Mouse (Mus musculus): ENCODE results near the gene Sema3a.
"Not testable (repeated sequence)": the region's sequence is repeated elsewhere in the genome, so short reads cannot be mapped to it uniquely, and the experiment has no call there.

The Sema3a gene

DNA sequence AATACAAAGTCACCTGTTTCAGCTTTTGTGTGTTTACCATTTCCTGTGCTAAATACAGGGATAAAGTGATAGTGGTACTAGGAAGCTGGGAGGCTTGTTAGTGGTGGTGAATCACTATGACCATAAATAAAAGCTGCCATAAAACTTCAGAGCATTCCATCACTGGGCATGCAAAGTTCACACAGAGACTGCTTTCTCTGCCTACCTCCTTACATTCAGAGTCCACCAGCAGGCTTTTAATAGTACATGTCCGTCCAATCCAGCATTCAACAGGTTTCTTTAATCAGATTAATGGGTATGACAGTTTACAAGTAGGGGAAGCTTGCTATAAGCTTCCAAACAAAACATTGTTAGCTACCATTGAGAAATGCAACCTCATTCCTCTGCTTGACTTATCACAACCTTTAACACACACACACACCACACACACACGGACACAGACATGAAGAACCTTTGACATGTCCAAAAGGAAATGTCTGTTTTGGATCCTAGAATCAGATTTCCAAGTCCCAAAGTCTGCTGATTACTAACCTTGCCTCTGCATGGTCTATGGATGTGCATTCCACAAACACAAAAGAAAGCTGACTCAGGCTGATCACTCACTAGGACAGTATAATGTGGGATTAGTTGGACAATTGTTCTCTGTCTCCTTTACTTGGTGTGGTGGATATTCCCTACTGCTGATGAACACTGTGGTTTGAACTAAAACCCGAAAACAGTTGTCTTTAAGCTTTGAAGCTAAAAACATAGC lies 291.9 kb downstream of the Sema3a start:
- no peak for DNase-seq (ENCODE audit: low read depth in 1 of 2, low spot score in 2 of 2)

DNA sequence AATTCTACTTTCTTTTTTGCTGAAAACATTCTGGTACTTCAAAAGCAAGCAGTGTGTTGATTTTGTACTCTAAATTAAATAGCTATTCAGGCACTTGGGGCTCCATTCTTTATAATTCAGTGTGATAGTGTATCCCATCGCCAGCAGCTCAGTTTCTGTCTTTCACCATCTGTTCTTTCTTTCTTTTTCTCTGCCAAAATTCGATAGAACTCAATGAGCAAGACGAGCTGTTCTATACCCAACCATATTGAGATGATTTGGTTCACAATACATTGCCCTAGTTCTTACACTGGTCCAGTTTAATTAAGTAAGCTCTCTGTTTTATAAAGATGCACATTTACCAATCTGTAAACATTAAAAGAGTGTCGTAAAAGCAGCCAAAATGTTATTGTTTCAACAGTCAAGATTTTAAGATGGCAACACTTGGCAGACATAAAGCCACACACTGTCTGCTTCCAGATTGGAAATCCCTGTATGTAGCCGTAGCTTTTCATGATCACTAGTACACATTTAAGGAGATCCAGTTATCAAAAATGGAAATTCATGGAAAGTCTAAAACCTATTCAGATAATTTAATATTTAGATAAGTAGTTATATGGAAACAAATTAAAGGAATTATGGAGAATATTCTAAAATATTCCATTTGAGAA lies 296.2 kb downstream of the Sema3a start:
- no peak for DNase-seq (ENCODE audit: low read depth in 1 of 2, low spot score in 2 of 2)

DNA sequence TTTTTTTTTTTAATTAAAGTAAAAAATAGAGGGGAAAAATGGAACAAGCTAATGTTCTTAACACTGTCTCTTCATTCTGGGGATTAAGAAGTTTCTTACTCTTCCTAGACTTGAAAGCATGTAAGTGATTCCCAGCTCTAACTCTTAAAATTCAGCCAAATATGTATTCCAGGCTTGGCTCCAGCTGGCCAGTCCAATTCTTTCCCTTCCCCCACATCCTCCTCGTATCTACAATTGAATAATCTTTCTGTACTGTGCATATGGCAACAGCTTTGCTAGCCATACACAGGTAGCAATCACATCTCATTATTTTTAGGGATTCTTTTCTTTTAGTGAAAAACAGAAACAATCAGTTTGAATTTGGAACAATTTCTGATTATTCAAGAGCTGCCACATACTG lies 303.5 kb downstream of the Sema3a start:
- DNase-seq (ENCODE audit: low read depth in 1 of 2, low spot score in 2 of 2): no peak

DNA sequence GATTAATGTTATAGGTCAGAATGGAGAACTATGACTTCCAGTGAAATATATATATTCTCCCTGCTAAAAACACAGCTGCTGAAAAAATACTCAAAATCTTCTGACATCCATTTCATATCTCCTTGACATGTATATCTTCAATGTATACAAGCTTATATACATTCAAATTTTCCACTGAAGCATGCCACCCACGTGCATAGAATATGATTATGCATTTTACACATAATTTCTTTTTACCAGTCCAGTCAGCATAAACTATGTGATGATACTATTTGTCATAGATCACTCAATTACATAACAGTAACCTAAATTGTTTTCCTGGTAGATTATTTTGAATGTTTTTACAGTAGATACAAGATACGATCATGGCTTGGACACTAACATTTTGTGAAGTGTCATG lies 306.6 kb downstream of the Sema3a start:
- no peak for DNase-seq (ENCODE audit: low read depth in 1 of 2, low spot score in 2 of 2)

DNA sequence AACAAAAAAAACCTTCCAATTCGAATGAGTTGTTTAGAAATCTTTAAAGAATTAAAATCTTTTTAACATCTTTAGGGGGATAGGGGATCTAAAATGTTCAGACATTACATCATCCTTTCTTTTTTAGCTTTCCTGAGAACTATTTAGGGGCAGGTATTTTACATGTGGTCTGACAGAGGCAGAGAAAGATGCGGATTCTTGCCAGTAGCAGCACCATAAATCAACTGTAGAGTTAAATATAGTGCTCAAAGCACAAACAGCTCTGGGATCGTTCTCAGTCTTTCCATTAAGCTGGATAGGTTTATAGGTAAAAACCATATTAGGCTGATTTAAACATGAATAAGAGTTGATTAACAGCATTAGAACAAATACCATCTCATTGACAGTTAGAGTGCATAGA lies 307.4 kb downstream of the Sema3a start:
- DNase-seq (ENCODE audit: low read depth in 1 of 2, low spot score in 2 of 2): no peak

DNA sequence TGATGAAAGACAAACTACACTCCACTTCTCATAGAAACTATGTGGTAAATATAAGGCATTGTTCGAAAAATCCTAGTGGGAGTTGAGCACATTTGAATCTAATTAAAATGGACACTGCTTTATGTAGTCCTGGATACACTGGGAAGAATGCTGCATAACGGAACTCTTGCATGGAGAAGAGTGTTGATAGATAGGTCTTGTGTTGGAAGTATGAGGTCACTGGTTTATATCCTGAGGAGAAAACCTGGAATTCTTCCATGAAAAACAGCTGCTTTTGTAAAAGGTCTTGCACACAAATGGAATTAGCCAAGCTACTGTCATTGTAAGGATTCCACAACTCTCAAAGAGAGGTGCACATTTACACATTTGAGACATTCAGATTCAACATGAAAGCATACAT lies 308.1 kb downstream of the Sema3a start:
- DNase-seq (ENCODE audit: low read depth in 1 of 2, low spot score in 2 of 2): no peak

DNA sequence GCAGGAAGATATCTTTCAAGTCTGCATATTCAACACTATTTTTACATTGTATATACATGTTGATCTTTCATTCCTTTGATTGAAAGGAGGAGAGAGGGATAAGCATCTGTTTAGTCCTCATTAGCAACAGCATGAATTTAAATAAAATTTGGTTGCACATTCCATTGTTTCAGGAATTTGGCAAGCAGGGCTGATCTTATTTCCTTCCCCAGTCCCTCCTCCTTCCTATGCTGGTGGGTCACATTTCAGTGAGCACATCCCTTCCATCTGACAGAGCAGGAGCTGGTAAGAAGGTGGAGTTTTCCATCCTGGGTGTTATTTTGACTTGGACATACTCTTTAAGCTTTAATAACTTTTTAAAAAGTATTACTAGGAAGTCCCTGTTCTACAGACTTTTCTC lies 315.9 kb downstream of the Sema3a start:
- no peak for DNase-seq (ENCODE audit: low read depth in 1 of 2, low spot score in 2 of 2)

DNA sequence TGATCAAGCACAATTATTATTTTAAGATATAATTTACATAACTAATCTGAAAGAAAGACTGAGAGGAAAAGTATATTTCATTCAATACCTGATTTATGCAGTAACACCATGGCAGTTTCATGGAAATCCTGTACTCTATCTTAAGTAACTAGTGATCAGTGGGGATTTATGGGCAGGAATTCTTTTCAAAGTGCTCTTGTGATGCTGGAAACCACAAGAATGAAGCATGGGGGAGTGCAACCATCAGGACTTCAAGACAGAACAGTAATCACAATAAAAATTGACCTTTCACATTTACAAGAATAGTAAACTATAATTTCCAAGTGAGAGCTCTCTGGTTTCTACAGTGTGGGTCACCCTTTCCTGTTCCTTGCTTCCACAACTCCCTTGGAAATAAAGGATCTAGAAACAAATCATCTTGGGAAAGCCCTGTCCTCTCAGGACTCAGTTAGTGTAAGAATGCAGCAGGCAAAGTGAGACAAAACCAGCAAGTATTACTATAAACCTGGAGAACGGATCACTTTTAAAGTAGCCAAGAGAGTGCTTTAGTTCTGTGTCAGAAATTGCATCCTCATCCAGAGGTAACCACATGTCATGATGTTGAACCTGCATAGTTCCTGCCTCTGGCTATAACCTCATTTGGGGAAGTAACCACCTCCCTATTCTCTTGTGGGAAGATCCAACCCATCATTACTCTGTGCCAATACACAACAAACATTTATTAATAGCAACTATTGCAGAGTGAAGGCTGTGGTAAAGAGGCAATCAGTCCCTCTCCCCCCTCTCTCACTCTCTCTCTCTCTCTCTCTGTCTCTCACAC lies 335.2 kb downstream of the Sema3a start:
- DNase-seq (ENCODE audit: low read depth in 1 of 2, low spot score in 2 of 2): no peak

DNA sequence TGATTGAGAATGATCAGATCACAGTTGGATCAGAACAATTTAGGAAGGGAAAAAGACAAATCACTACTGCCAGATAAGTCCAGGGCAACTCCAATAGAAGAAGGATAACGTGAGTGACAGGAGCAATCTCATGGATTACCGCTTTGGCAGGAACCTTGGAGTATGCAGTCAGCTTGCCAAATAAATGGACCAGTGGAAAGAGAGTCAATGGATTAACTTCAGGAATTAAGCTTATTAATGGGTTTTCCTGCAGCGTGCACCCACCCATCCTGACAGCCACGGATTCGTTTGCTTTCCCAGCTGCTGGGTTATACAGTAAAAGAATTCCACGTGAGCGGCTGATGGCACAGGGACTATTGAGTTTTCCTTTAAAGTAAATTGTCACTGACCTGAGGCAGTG lies 343.6 kb downstream of the Sema3a start:
- DNase-seq (ENCODE audit: low read depth in 1 of 2, low spot score in 2 of 2): no peak

DNA sequence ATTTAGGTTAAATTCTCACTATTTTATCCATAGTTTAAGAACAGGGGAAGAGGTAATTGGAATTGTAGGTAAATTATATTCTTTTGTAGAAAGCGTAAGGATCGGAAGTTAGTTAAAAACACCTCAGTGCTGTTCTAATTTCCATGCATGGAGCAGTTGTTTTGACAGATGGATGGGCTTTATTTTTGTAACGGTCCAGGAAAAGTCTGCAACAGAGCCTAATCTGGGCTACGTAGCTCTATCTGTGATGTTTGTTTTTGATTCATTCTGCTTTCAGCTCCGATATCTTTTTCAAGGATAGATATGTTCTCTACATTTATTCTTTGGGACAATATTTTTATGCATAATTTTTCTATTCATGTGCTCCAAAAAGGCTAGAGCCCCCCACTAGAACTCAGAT lies 344.2 kb downstream of the Sema3a start:
- DNase-seq (ENCODE audit: low read depth in 1 of 2, low spot score in 2 of 2): no peak

DNA sequence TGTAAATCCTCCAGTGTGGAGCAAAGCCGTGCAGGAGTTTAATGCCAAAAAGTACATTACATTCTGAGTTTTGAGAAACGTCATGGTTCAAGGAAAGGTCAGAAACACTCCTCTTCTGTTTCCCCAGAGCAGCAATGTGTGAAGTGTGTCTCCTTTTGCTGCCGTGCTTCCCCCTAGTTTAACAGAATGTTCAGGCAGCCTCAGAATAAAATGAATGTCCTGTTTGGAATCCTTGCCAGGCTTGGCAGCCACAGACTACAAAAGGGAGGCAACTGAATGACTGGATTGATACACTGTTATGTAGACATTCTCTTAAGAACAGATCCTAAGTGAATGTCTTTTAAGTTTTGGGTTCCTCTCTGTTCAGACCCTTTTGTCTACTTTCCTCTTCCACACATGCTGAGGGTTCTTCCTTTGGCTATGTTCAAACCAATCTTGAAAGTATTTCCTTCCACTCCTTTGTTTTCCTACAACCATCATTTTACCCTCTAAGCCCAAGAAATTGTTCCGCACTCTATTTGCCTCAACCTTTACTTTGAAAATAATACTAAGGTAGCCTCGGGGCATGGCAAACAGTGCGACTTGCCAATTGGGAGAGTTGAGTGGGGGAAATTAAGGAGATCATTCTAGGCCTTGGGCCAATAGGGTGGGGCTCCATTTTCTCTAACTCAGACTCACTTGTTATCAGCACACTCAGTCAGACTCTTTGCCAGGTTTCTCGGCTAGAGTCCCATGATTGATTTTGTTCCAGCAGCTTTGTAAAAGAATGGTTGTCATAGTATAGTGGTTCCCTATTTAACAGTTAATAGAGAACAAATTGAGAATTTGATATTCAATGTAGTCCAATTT lies 345.1 kb downstream of the Sema3a start:
- DNase-seq (ENCODE audit: low read depth in 1 of 2, low spot score in 2 of 2): no peak

DNA sequence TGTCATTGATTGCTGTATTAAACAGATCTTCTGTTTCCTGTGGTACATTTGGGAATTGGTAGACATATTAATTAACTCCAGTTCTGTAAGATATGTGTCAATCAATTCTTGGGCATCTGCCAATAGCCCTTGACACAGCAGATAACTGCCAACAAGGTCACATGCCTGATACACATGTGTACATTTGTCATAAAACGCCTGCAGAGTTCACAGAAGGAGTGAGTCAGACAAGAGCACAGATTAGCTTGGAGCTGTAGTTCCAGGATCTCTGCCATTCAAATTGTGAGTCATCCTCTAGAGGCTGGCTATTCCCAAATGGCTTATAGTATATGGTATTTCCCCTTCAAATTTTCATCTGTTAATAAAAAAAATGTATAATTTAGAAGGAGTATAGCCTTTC lies 352.4 kb downstream of the Sema3a start:
- DNase-seq (ENCODE audit: low read depth in 1 of 2, low spot score in 2 of 2): no peak

DNA sequence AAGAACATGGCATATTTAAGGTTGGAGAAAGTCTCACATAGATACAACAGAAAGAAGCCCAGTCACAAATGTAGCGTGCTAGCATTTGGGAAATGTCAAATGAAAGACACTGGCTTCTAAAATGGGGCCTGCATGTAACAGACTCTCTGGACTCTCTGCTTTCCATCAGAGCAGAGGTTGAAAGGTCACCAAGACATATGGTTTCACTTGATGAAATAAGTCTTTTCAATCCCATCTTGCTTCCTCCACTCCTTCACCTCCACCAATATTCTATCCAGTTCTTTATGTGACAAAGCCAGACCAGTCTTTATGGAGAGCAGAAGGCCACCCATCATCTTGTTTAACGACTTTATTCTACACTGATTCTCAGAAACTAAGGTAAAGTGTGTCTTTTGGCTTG lies 363.5 kb downstream of the Sema3a start:
- DNase-seq (ENCODE audit: low read depth in 1 of 2, low spot score in 2 of 2): no peak

DNA sequence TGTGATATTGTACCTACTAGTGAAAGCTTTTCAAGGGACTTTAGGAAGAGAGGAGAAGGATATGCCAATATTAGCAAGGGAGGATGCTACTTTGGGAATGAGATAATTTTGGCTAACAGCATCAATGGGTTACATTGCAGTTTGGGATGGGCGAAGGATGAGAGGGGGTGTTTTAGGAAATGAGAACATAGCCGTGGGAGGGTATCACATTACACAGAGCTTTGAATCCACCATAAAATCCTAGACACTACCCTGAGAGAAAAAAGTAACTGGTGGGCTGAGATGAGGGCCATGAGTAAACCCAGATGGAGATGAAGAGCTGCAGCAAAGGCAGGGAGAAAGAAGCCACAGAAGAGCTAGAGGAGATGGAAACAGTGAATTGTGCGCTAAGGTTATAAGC lies 370.8 kb downstream of the Sema3a start:
- DNase-seq (ENCODE audit: low read depth in 1 of 2, low spot score in 2 of 2): not testable (repeated sequence)

DNA sequence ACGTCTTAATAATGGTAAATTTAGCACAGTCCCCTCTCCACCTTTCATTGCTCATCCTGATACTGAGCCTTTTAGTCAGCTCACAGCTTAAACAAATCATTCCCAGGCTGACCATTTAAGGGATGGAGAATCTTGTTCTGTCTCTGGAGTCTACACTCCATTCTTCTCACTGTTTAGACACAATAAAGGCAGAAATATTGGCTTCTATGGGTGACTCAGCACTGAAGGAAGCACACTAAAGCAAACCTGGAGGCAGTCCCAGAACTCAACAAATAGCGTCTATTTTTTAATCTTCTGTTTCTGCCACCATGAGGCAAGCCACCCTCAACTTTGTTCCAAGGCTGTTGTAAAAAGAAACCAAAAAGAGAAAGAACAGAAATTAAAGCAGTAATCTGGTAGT lies 374.6 kb downstream of the Sema3a start:
- no peak for DNase-seq (ENCODE audit: low read depth in 1 of 2, low spot score in 2 of 2)

DNA sequence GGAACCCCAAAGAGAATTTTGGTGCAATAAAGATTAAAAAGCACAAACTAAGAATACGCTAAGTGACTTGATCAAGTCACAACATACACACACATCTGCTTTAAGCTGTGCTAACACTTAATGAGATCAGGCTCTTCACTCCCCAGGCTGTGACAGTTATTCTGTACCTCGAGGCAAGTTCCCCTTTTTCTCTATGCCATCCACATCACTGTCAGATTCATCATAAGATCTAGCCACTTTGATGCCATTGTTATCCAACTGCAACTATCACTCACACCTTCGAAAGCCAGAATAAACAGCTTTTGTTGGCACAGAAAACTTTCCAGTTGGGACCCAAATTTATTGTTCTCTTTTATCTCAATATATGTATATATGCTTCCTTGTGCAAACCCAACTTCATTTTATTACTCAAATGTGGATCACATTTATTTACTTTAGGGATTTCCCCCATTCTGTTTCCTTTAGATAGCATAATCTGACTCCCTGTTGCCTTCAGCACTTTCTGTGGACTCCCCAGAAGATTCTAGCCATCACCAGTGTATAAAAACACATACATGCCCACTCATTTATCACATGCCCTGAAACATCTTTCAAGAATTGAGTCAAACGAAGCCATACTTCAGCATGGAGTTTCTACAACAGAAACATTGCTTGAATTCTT lies 380.8 kb downstream of the Sema3a start:
- DNase-seq (ENCODE audit: low read depth in 1 of 2, low spot score in 2 of 2): no peak

DNA sequence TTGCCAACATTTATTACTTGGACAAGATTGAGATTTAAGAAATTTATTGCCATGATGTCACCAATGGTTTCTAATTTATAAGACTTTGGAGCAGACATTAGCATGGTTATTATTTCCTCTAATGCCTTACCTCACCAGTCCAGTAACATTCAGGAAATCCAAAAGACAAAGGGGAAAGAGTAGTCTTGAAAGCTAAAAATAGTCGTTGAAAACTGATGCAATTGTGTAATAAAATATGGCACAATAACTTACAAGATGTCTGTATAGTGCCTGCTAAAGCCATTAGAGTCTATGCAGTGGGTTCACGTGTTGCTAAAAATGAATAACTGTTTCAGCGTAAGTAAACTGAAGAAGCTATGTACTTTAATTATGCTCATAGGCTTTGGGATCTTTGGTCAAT lies 383.9 kb downstream of the Sema3a start:
- DNase-seq (ENCODE audit: low read depth in 1 of 2, low spot score in 2 of 2): no peak

DNA sequence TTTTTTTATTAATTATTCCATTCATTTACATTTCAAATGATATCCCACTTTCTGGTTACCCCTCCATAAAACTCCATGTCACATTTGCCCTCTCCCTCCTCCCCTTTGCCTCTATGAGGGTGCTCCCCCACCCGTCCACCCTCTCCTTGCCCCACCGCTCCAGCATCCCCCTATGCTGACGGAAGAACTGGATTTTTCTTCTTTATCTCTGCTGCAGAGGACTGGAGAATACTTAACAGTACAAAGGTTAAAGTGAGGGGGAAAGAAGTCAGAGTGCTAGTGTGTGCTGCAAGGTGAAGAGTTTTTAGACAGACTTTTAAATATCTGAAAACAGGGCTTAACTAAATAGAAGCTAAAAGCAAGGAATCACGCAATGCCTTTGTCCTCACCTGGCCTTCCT lies 391.8 kb downstream of the Sema3a start:
- no peak for DNase-seq (ENCODE audit: low read depth in 1 of 2, low spot score in 2 of 2)

DNA sequence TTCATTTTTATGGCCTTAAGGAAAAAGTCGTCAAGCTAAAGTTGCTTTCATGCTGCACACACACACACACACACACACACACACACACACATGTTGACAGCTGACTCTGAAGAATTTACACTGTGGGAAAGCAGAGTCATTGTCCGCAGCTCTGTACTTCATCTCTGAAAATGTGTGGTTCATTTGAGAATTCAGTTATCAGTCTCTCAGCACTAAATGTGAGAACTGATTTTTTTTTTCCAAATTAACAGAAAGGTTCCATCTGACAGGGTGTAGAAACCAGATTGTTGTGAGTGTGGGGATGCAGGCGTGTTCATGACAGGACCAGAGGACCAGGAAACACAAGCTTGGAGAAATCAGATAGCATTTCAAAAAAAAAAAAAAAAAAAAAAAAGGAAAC lies 400.4 kb downstream of the Sema3a start:
- DNase-seq (ENCODE audit: low read depth in 1 of 2, low spot score in 2 of 2): no peak

DNA sequence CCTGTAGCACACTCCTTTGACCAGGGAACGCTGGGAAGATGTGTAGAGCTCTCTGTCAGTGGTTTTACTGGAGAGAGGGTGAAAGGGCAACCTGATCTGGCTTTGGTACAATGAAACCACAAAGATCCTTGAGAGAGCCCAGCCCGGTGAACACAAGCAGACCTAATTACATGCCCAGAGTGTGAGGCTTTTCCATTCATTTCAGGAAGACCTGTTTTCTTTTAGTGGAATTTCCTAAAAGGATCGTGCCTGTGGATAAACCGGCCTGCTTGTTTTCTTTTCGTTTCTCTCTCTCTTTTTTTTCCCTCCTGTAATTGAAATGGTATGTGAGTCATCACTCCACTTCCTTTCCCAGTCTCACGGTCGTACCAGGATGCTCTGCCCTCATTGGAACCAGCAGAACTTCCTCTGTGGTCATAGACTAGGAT lies 401.8 kb downstream of the Sema3a start:
- no peak for DNase-seq (ENCODE audit: low read depth in 1 of 2, low spot score in 2 of 2)

DNA sequence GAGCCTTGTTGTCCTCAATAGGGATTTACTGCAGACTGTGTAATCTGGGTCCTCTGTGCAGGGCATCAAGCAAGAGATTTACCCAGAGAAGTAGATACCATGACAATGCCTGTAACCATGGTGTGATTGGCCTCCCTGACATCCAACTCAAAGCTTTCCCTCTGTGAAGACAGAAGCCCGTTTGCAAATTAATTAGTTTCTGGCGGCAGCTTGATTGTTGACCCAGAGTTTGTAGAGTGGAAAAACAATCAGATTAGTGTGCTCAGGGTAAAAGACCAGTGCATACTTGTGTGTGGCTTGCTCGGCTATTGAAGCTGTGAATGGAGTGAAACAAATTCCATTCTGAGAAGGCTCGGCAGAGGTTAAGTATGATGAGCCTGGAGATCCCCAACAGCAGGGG lies 404.0 kb downstream of the Sema3a start:
- DNase-seq (ENCODE audit: low read depth in 1 of 2, low spot score in 2 of 2): no peak
